Mouse (Mus musculus): ENCODE data around the gene Ccdc24. TPM values are rescaled to one million over a fixed set of nuclear protein-coding genes. Genes with fewer than 3 reads are reported as not detected.

The Ccdc24 gene
- polyA plus RNA-seq, 1 experiment = 1.4 TPM

DNA sequence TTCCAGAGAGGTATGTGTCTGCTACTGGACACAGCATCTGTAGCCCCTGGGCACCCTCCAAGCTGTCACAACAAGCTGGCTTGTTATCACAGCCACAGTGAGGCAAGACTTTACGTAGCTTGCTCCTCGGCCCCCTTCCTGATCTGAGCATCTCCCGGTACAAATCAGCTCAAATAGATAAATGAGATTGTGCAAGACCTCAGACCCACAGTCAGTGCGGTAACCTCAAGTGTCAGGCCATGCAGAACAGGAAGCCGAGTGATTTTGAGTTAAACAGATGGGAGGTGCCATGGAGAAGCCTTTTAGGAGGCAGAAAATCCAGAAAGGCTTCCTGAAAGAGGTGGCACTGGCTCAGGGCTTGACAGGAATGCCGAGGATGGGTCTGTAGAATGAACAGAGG lies 5.4 kb downstream of the Ccdc24 start:
- Histone ChIP-seq H3K36me3 (ENCODE audit: control insufficient read depth, insufficient read depth) (no peaks in the 10 kb centered on the region), H3ac (ENCODE audit: control insufficient read depth, insufficient read length, low read depth) (no peak overlapping the region), H3K79me3 (ENCODE audit: low read depth) (no peaks in the 10 kb centered on the region), H3K27me3 (ENCODE audit: control insufficient read depth, insufficient read depth, insufficient read length) (no peaks in the 10 kb centered on the region), H3K4me3 (ENCODE audit: insufficient read depth, poor library complexity, severe bottlenecking) (no peak overlapping the region), H3K79me2 (ENCODE audit: control insufficient read depth, insufficient read depth) (no peaks in the 10 kb centered on the region)
- TF ChIP-seq FOSL1 (IDR thresholded peaks at IDR 0.05; ENCODE audit: insufficient read depth, low read length, poor library complexity, severe bottlenecking) (no peak), MAX (IDR thresholded peaks at IDR 0.05) (no peak), CTCF (IDR thresholded peaks at IDR 0.05; ENCODE audit: control insufficient read depth, insufficient read depth, insufficient read length) (no peak), USF1 (IDR thresholded peaks at IDR 0.05; ENCODE audit: low read depth) (no peak), MYOG (IDR thresholded peaks at IDR 0.05; ENCODE audit: control insufficient read depth, extremely low read depth, insufficient read length) (no peak), MYOD1 (IDR thresholded peaks at IDR 0.05; ENCODE audit: control insufficient read depth, insufficient read length, low read depth) (no peak), CEBPB (IDR thresholded peaks at IDR 0.05; ENCODE audit: low read depth) (no peak)

DNA sequence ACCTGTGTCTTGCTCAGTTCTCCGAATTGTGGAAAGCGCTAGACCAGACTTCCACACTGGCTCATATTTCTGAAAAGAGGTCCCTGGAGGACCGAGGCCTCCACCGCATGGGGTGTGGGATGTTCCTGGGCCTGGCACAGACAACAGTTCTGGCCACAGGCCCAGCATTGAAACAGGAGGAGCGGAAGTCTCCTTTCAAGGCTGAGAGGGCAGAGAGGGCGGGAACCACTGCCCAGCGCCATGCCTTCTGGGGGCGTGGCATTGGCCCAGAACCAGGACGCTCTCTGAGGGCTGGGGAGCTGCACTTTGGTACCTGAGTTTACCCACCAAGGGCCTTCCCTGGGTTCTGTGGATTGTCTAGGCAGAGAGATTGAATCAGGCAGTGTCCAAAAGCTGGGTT lies 6.3 kb downstream of the Ccdc24 start:
- H3K36me3 ChIP-seq (ENCODE audit: control insufficient read depth, insufficient read depth) = no peaks in the 10 kb centered on the region
- no peak overlapping the region for H3ac ChIP-seq (ENCODE audit: control insufficient read depth, insufficient read length, low read depth)
- H3K79me3 ChIP-seq (ENCODE audit: low read depth) = no peaks in the 10 kb centered on the region
- TF ChIP-seq CEBPB (IDR thresholded peaks at IDR 0.05; ENCODE audit: low read depth) (no peak), MAX (IDR thresholded peaks at IDR 0.05) (no peak), MYOD1 (IDR thresholded peaks at IDR 0.05; ENCODE audit: control insufficient read depth, insufficient read length, low read depth) (no peak), CTCF (IDR thresholded peaks at IDR 0.05; ENCODE audit: control insufficient read depth, insufficient read depth, insufficient read length) (no peak), USF1 (IDR thresholded peaks at IDR 0.05; ENCODE audit: low read depth) (no peak), MYOG (IDR thresholded peaks at IDR 0.05; ENCODE audit: control insufficient read depth, extremely low read depth, insufficient read length) (no peak), FOSL1 (IDR thresholded peaks at IDR 0.05; ENCODE audit: insufficient read depth, low read length, poor library complexity, severe bottlenecking) (no peak)
- no peak overlapping the region for H3K4me3 ChIP-seq (ENCODE audit: insufficient read depth, poor library complexity, severe bottlenecking)
- no peaks in the 10 kb centered on the region for H3K79me2 ChIP-seq (ENCODE audit: control insufficient read depth, insufficient read depth)
- H3K27me3 ChIP-seq (ENCODE audit: control insufficient read depth, insufficient read depth, insufficient read length) = no peaks in the 10 kb centered on the region

DNA sequence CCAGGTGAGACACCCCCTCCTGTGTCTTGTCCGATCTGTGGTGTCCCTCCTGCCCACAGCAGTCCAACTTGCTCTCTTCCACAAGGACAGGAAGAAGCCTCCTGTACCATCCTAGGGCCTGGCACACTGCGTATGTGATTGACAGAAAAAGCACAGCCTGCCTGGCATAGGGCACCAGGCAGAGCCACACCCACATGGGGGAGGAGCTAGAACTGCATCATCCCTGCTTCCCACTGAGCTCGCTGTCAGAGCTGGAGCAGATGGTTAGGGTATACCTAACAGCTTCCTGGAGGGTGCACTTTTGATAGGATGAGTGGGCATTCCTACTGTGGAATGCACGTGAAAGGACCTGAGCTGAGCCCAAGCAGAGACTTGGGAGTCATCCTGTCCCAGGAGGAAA lies 9.5 kb downstream of the Ccdc24 start:
- Histone ChIP-seq H3ac (ENCODE audit: control insufficient read depth, insufficient read length, low read depth) (no peak overlapping the region), H3K79me2 (ENCODE audit: control insufficient read depth, insufficient read depth) (no peaks in the 10 kb centered on the region), H3K4me3 (ENCODE audit: insufficient read depth, poor library complexity, severe bottlenecking) (no peak overlapping the region), H3K79me3 (ENCODE audit: low read depth) (no peaks in the 10 kb centered on the region), H3K27me3 (ENCODE audit: control insufficient read depth, insufficient read depth, insufficient read length) (no peaks in the 10 kb centered on the region), H3K36me3 (ENCODE audit: control insufficient read depth, insufficient read depth) (no peaks in the 10 kb centered on the region)
- no peak for TF ChIP-seq MYOD1 (IDR thresholded peaks at IDR 0.05; ENCODE audit: control insufficient read depth, insufficient read length, low read depth)

DNA sequence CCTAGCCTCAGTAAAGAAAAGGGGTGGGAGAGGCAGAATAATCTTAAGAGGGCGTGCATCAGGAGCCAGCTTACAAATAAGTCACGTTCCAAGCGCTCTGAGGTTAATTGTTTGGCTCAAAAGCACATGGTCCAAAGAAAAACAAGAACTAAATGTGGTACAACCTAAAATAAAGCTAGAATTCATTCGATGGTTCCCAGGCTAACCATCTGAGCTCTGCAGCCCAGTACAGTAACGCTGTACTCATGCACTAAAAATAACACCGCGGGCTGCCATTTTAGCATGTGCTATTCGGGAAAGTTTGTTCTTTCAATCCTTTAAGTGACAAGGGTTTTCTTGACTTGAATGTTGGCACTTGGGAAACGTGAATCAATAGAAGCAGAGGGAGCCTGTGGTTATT lies 11.8 kb downstream of the Ccdc24 start:
- Histone ChIP-seq H3K4me3 (ENCODE audit: insufficient read depth, poor library complexity, severe bottlenecking) (no peak overlapping the region), H3K36me3 (ENCODE audit: control insufficient read depth, insufficient read depth) (no peaks in the 10 kb centered on the region)
- TF ChIP-seq MAX (IDR thresholded peaks at IDR 0.05) = no peak
- TF ChIP-seq MYOD1 (IDR thresholded peaks at IDR 0.05; ENCODE audit: control insufficient read depth, insufficient read length, low read depth) = no peak
- TF ChIP-seq FOSL1 (IDR thresholded peaks at IDR 0.05; ENCODE audit: insufficient read depth, low read length, poor library complexity, severe bottlenecking) = no peak
- TF ChIP-seq USF1 (IDR thresholded peaks at IDR 0.05; ENCODE audit: low read depth) = no peak
- TF ChIP-seq CEBPB (IDR thresholded peaks at IDR 0.05; ENCODE audit: low read depth) = no peak
- no peak for TF ChIP-seq CTCF (IDR thresholded peaks at IDR 0.05; ENCODE audit: control insufficient read depth, insufficient read depth, insufficient read length)
- TF ChIP-seq MYOG (IDR thresholded peaks at IDR 0.05; ENCODE audit: control insufficient read depth, extremely low read depth, insufficient read length) = no peak

DNA sequence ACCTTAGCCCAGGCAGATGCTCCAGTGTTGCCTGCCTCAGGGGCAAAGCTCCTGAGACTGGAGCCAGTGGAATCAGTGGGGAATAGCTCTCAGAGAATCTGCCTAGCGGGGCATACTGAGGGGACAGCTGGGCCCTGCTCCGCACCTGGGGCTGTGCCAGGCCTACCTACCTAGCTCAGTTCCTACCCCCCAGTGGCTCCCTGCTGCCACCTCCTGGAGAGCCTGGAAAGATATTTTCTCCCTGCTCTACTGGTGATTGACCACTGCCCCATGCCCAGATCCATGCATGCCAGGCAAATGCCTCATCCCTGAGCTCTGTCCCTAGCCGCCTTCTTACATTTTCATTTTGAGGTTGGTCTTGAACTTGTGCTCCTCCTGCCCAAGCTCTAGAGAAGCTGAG lies 13.6 kb downstream of the Ccdc24 start:
- peak; percentile 28 for TF ChIP-seq CTCF (IDR thresholded peaks at IDR 0.05; ENCODE audit: control insufficient read depth, insufficient read depth, insufficient read length)
- no peak for TF ChIP-seq USF1 (IDR thresholded peaks at IDR 0.05; ENCODE audit: low read depth)
- Histone ChIP-seq H3K27me3 (ENCODE audit: control insufficient read depth, insufficient read depth, insufficient read length) (no peaks in the 10 kb centered on the region), H3K4me3 (ENCODE audit: insufficient read depth, poor library complexity, severe bottlenecking) (no peak overlapping the region), H3ac (ENCODE audit: control insufficient read depth, insufficient read length, low read depth) (no peak overlapping the region), H3K36me3 (ENCODE audit: control insufficient read depth, insufficient read depth) (no peaks in the 10 kb centered on the region), H3K79me2 (ENCODE audit: control insufficient read depth, insufficient read depth) (no peaks in the 10 kb centered on the region), H3K79me3 (ENCODE audit: low read depth) (no peaks in the 10 kb centered on the region)

More for the DNA sequence above, 11.8 kb downstream of the Ccdc24 start:
- Histone ChIP-seq H3ac (ENCODE audit: control insufficient read depth, insufficient read length, low read depth) (no peak overlapping the region), H3K27me3 (ENCODE audit: control insufficient read depth, insufficient read depth, insufficient read length) (no peaks in the 10 kb centered on the region), H3K79me3 (ENCODE audit: low read depth) (no peaks in the 10 kb centered on the region), H3K79me2 (ENCODE audit: control insufficient read depth, insufficient read depth) (no peaks in the 10 kb centered on the region)

DNA sequence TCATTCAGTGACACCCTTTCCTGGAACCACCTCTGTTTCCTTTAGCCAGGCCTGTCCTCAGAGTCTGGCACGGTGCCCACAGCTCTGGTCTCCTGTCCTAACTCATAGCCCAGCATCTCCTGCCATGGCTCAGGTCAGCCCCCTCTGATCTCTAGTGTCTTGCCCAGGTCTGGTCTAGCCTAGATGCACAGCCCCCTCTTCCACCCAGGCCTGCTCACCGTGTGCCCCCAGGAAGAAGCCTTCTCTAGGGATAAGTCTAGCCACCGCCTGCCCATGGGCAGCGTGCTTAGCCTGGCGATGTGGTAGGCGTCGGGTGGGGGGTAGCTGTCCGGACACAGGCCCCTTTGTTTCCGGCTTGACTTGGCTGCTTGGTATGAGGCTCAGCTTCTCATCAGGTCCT lies 17.2 kb downstream of the Ccdc24 start:
- Histone ChIP-seq H3K36me3 (ENCODE audit: control insufficient read depth, insufficient read depth) (no peaks in the 10 kb centered on the region), H3K79me3 (ENCODE audit: low read depth) (no peaks in the 10 kb centered on the region), H3K27me3 (ENCODE audit: control insufficient read depth, insufficient read depth, insufficient read length) (no peaks in the 10 kb centered on the region), H3K4me3 (ENCODE audit: insufficient read depth, poor library complexity, severe bottlenecking) (no peak overlapping the region), H3ac (ENCODE audit: control insufficient read depth, insufficient read length, low read depth) (no peak overlapping the region), H3K79me2 (ENCODE audit: control insufficient read depth, insufficient read depth) (no peaks in the 10 kb centered on the region)
- TF ChIP-seq FOSL1 (IDR thresholded peaks at IDR 0.05; ENCODE audit: insufficient read depth, low read length, poor library complexity, severe bottlenecking) (no peak), MAX (IDR thresholded peaks at IDR 0.05) (no peak), USF1 (IDR thresholded peaks at IDR 0.05; ENCODE audit: low read depth) (no peak), MYOG (IDR thresholded peaks at IDR 0.05; ENCODE audit: control insufficient read depth, extremely low read depth, insufficient read length) (no peak), MYOD1 (IDR thresholded peaks at IDR 0.05; ENCODE audit: control insufficient read depth, insufficient read length, low read depth) (no peak), CEBPB (IDR thresholded peaks at IDR 0.05; ENCODE audit: low read depth) (no peak), CTCF (IDR thresholded peaks at IDR 0.05; ENCODE audit: control insufficient read depth, insufficient read depth, insufficient read length) (no peak)

All from C2C12 (cell line).